Mouse (Mus musculus): ENCODE data around the gene Hpcal4.
"Not testable (repeated sequence)": the region's sequence is repeated elsewhere in the genome, so short reads cannot be mapped to it uniquely, and the experiment has no call there.

Gene Hpcal4

DNA sequence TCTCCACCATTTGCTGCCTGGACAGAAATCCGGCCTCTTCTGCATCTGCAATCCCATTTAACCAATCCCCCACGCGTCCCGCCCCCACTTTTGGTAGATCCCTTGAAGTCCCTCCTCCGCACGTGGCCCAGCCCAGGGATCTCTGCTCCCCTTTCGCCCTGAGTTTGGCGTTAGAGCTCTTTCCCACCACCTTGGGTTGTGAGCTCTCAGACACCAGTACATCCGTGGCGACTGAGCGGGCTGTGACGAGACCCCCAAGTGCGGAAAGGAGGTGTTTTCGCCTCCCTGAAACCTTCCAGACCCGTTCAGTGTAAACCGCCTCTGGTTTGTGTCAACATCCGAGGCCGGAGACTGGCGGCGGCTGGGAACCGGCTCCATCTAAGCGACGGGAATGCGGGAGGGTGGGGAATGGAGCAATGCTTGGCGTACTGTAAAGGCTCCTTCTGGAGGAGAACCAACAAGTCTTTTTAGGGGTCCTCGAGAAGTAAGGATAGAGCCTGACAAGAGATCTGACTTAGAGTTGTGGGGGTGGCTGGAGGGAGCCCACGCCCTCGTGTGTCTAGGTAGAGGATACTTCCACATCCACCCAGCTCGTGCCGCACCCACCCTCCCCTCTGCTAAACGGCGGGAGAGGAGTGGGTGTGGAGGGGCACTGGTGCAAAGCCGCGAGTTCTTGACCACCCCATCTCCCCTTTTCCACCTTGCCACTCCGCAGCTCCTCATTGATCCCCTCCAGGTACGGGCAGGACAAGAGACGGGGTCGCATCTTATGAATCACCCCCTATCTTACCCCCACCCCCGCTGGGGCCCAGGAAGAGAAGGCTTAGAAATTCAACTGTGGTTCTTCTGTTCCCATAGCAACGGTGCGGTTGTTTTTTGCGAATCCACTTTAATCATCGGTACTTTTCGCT lies at the start of gene Hpcal4:
Hpcal4 (plus strand) TSS at position 900 of the 911 bp plus-strand sequence.
- in situ Hi-C loops (cut with MboI; ENCODE audit: unreplicated experiment in 2 of 2) = no loop called here

DNA sequence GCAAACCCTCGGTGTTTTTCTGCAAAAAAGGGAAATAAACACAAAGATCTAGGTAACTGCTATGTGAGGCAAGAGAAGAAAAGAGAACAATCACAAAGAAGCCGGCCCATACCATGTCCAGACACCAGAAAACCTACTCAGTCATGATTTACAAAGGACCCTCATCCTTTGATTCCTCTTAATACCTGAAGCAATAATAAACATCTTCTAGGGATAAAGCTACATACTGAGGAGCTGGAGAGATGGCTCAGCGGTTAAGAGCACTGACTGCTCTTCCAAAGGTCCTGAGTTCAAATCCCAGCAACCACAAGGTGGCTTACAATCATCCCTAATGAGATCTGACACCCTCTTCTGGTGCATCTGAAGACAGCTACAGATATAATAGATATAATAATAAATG lies 45.5 kb upstream of the Hpcal4 start:
- in situ Hi-C loops (cut with MboI; ENCODE audit: unreplicated experiment in 2 of 2) = loop anchor here in 1 of 2 experiments (25.0 kb wide), 1 partner anchor 1525 kb away; the partner anchor contains the start of gene Pou3f1

DNA sequence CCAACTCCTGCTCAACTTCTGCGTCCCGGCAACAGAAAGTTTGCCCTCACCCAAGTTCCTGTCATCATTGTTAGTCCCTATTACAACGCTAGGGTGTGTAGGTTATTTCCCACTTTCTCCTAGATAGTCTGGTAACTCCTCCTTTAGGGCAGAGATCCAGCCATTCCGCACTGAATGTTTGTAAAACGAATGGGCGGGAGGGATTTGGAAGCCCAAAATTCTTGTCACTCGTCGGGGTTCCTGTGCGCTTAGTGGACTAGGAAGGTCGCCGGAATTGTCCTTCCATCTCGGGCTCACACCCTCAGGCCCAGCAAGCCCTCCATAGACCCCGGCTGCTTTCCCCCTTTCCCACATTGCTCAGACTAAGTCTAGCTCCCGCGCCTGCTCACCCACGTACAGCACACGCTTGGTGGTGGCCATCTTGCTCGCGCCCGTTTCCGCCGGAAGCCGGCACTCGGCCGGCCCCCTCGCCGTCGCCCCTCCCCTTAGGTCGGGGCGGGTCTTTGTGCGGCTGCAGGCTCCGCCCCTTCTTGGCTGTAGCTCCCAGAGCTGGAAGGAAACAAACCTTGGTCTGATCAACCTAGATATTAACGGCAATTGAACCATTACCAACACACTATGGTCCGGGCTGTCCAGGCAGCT lies 43.4 kb upstream of the Hpcal4 start, which contains the start of gene Ppie:
Ppie (minus strand) TSS at position 439 of the 642 bp plus-strand sequence.
- in situ Hi-C loops (cut with MboI; ENCODE audit: unreplicated experiment in 2 of 2) = loop anchor here in 1 of 2 experiments (25.0 kb wide), 1 partner anchor 1523 kb away; the partner anchor contains the start of gene Pou3f1

GRCm38 (mm10) chr4:123147446-123148150 lies 35.4 kb upstream of the Hpcal4 start:
- in situ Hi-C loops (cut with MboI; ENCODE audit: unreplicated experiment in 2 of 2) = loop anchor here in 1 of 2 experiments (25.0 kb wide), 1 partner anchor 1515 kb away; the partner anchor contains the start of gene Pou3f1

GRCm38 (mm10) chr4:123152003-123152402 lies 31.0 kb upstream of the Hpcal4 start:
- in situ Hi-C loops (cut with MboI; ENCODE audit: unreplicated experiment in 2 of 2) = loop anchor here in 1 of 2 experiments (10.0 kb wide), 1 partner anchor 103 kb away; no protein-coding TSS in a partner anchor

DNA sequence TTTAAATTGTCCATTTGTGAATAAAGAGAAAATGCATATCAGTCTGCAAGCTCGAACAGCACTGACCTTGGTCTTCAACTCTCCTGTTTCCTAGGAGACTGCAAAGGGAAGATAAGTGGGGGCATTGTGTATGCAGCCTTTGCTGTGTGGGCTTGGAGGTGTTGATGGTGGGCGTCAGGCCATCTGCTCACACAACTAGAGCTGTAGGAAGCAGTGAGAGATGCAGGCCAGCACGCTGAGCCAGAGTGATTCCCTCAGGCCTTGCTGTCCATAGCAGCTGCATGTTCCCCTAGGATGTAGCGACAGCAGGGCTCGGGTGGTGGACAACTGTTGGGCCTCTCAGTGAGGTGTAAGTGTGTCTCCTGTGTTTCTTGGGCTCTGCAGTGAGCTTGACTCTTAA lies 30.1 kb upstream of the Hpcal4 start:
- in situ Hi-C loops (cut with MboI; ENCODE audit: unreplicated experiment in 2 of 2) = loop anchor here in 1 of 2 experiments (10.0 kb wide), 1 partner anchor 102 kb away; no protein-coding TSS in a partner anchor

DNA sequence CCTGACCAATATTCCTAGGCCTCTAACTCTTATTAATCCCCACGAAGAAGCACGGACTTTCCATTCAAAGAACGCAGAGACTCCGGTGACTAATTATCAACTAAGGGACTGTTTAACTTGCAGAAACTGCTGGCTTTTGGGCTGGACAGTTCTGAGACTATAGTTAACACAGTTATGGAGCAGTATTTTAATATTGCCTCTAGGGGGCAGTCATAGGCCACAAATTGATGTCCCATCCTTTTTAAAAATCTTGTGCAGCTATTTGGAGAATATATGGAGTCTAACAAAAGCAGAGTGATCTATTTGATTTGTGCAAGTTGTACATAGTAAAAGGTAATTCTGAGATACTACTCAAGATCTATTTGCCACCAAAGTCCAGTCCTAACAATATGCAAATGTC lies 28.0 kb upstream of the Hpcal4 start:
- in situ Hi-C loops (cut with MboI; ENCODE audit: unreplicated experiment in 2 of 2) = loop anchor here in 1 of 2 experiments (10.0 kb wide), 1 partner anchor 100 kb away; no protein-coding TSS in a partner anchor

DNA sequence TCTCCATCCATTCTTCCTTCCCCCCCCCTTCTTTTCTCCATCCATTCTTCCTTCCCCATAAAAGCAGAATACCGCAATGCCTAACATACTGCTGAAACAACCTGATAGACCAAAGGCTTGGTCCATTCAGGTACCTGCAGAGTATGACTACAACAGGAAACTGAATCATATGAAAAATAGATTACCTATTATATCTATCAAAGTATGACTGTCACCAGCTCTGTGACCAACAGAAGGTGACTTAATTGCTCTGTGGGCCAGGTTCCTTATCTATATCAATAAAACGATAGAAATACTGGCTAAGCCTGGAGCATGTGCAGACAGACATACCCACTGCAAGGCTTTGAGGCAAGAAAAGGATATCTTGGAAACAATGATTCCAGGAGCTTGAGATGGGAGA lies 27.6 kb upstream of the Hpcal4 start:
- in situ Hi-C loops (cut with MboI; ENCODE audit: unreplicated experiment in 2 of 2) = loop anchor here in 1 of 2 experiments (10.0 kb wide), 1 partner anchor 99 kb away; no protein-coding TSS in a partner anchor

GRCm38 (mm10) chr4:123155840-123156239 lies 27.2 kb upstream of the Hpcal4 start:
- in situ Hi-C loops (cut with MboI; ENCODE audit: unreplicated experiment in 2 of 2) = loop anchor here in 1 of 2 experiments (10.0 kb wide), 1 partner anchor 99 kb away; no protein-coding TSS in a partner anchor

GRCm38 (mm10) chr4:123160571-123160970 lies 22.5 kb upstream of the Hpcal4 start:
- in situ Hi-C loops (cut with MboI; ENCODE audit: unreplicated experiment in 2 of 2) = no loop called here

GRCm38 (mm10) chr4:123161251-123161650 lies 21.8 kb upstream of the Hpcal4 start:
- in situ Hi-C loops (cut with MboI; ENCODE audit: unreplicated experiment in 2 of 2) = not testable (repeated sequence)

GRCm38 (mm10) chr4:123162305-123162917 lies 20.6 kb upstream of the Hpcal4 start:
- in situ Hi-C loops (cut with MboI; ENCODE audit: unreplicated experiment in 2 of 2) = no loop called here

DNA sequence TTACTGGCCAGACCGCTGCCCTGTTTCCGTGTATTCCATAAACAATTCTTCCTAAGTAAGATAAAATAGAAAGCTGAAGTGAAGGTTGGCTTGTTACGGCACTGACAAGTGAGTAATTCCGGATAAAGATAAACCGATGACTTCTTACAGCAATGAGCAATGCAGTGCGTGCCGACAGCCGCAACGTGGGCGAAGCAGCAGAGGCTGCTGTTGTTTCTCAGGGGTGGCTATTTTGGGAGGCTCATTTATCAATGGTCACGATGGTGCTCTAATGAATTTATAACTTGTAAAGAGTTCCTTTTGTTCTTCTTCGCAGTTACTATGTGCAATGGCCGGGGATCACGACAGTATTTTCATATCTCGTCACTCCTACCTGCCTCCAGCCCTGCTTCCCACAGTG lies 18.9 kb upstream of the Hpcal4 start:
- in situ Hi-C loops (cut with MboI; ENCODE audit: unreplicated experiment in 2 of 2) = no loop called here

- in situ Hi-C loops (cut with MboI; ENCODE audit: unreplicated experiment in 2 of 2) = no loop called here
These were observed 11.2 kb upstream of the Hpcal4 start for GRCm38 (mm10) chr4:123171811-123172210.

- in situ Hi-C loops (cut with MboI; ENCODE audit: unreplicated experiment in 2 of 2) = no loop called here
These were observed 421 bp downstream of the Hpcal4 start for GRCm38 (mm10) chr4:123183239-123184056.

DNA sequence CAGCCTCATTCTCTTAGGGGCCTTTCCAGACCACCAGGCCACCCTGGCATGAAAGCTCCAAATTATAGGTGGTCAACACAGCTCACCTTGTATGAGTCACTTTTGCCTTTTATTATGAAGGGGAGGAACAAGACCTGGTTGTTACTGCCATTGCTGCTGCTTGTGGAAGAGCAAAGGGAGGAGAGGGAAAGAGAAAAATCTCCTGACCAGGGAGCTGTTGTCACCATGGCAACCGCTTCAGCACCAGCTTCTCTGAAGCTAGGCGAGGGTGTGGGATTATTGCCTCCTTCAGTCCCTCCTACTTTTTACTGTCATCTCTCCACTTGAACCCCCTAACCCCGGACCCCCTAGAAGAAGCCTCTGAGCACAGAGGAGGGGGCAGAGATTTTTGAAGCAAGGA lies 1.8 kb downstream of the Hpcal4 start:
- in situ Hi-C loops (cut with MboI; ENCODE audit: unreplicated experiment in 2 of 2) = no loop called here

DNA sequence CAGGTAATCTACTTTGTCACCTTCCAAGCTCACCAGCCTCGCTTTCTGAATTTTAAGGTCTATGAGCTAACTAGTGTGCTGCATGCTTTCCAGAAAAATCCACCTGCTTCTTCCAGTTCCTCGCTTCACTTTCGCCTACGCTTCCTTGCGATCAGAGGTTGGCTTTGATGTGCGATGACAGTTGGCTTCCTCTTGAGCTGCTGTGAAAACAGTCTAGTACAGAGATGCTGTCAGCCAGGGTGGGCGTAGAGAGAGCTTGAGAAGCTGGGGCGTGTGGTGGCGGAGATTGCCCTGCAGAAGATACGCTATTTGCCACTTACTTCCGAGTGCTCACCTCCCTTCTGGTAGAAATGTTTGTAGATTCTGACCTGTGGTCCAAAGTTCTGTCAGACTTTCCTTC lies 9.3 kb downstream of the Hpcal4 start:
- in situ Hi-C loops (cut with MboI; ENCODE audit: unreplicated experiment in 2 of 2) = loop anchor here in 1 of 2 experiments (10.0 kb wide), 1 partner anchor 1948 kb away; no protein-coding TSS in a partner anchor

DNA sequence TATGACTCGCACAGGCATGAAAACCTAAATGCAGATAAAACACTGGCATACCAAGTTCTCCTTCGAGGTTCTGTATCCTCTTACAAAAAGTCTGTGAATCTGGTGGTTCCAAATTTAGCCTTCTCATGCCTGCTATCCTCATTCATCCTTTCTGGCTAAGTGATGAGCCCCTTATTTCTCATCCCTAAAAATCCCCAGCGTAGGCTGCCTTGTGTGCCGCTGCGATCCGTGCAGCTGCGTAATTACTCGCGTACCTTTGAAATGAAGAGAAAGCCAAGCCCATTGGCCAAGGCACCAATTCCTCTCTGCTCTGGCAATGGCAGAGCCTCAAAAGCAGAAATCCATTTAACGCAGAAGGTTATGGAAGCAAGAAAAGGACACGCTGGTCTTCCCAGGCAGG lies 10.8 kb downstream of the Hpcal4 start:
- in situ Hi-C loops (cut with MboI; ENCODE audit: unreplicated experiment in 2 of 2) = loop anchor here in 1 of 2 experiments (10.0 kb wide), 1 partner anchor 1949 kb away; no protein-coding TSS in a partner anchor

DNA sequence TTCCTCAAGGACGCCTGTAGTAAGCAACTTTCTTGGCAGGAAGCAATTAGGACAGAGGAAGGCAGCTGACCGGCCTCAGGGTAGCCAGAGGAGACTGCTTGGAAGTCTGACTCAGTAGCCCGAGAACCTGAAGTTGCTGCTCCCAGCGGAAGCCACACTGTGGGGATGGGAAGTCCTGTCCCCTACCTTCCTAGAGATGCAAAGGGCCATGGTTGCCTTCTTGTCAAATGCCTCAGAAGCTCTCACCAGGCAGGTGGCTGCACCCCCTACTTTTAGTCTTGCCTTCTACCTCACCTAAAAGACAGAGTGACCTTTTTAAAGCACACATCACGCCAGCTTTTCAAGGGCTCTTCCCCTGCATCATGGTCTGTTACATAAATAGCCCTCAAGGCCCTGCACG lies 13.7 kb downstream of the Hpcal4 start:
- in situ Hi-C loops (cut with MboI; ENCODE audit: unreplicated experiment in 2 of 2) = loop anchor here in 1 of 2 experiments (10.0 kb wide), 1 partner anchor 1952 kb away; no protein-coding TSS in a partner anchor
